Mouse (Mus musculus) left cerebral cortex, postnatal 36 days (tissue): ENCODE data around the gene Lrrc25. TPM values are rescaled to one million over a fixed set of nuclear protein-coding genes. Genes with fewer than 3 reads are reported as not detected.

Experiments
- DNase-seq, 2 experiments: peaks; one replicate each; pipeline ENCODE4 v3.0.0; 2021 to 2022; ENCODE audit warnings: low spot score in 2 of 2, mixed read lengths in 1 of 2
- intact Hi-C: fragments of 180-260 bp; cut with DNase I; formaldehyde crosslinking; loops from one replicate; pipeline ENCODE4 v1.15.1; 2025
- total RNA-seq, 2 experiments: library from RNA; stranded (reverse); gene quantifications; 2 replicates each; pipeline ENCODE4 v1.2.3; 2021

The Lrrc25 gene
- total RNA-seq, 2 experiments from 2014 or later: 0.44 to 1.2 TPM

DNA sequence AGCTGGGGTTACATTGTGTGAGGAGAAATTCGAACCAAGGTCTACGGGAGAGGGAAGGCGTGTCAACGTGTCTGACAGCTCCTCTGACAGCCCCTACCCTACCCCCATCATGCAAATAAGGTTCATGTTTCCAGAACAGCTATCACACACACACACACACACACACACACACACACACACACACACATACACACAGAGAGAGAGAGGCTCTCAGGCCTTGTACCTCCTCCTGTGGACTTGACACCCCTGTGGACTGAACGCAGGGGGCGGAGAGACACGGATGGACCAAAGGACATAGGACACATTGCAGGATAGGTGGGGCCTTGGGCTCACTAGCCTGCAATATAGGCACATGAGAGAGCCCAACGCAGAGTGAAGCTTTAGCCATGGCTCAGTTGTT, 20.9 kb downstream of the Lrrc25 start:
- DNase-seq: no peak
- intact Hi-C loops: no loop called here

DNA sequence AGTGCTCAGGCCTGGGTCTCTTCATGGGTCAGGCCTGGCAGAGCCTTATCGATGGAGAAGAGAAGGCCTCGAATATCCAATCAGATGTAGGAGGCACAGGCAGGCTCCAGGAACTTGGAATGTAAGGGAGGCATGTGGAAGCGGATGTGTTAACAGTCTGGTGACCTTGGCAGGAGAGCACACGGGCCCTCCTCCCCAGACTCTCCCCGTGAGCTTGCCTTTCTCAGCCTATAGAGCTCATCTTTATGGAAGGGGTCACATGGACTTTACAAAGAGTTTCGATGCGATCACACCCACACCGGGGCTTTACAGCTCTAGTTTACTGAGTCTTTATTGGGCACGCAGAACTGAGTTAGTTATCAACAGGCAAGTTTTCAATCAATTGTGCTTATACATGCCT, 22.8 kb downstream of the Lrrc25 start:
- DNase-seq: no peak
- intact Hi-C loops: no loop called here

DNA sequence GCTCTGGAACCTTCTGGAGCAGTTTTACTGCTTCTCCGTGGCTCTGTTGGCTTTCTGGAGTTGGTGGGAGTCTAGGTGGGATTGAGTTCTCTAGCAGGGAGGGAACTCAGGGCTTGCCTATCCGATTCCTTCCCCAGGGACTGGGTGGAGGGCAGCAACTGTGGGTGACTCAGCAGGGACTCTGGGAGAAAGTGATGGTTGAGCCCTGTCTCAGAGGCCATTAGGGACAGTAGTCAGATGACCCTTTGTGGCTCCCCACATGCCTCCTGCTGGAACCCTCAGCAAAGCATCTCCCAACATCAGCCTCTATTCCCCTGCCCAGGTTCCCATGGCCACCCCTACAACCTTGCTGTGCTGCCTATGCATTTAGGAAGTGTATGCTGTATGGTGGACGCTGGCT, 27.1 kb downstream of the Lrrc25 start:
- intact Hi-C loops: no loop called here
- DNase-seq: no peak

DNA sequence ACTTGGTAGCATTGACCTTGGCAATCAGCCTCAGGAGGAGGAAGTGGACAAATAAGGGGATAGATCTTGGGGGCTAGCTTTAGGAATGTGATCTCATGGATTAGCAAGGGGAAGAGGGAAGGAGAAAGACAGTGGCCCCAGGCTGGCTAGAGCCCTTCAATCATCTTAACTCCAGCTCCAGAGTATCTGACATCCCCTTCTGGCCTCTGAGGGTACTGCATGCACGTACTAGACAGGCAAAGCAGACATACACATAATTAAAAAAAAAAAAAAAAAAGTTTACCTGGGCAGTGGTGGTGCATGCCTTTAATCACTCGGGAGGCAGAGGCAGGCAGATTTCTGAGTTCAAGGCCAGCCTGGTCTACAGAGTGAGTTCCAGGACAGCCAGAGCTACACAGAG, 28.1 kb downstream of the Lrrc25 start:
- intact Hi-C loops: no loop called here
- DNase-seq: no peak

DNA sequence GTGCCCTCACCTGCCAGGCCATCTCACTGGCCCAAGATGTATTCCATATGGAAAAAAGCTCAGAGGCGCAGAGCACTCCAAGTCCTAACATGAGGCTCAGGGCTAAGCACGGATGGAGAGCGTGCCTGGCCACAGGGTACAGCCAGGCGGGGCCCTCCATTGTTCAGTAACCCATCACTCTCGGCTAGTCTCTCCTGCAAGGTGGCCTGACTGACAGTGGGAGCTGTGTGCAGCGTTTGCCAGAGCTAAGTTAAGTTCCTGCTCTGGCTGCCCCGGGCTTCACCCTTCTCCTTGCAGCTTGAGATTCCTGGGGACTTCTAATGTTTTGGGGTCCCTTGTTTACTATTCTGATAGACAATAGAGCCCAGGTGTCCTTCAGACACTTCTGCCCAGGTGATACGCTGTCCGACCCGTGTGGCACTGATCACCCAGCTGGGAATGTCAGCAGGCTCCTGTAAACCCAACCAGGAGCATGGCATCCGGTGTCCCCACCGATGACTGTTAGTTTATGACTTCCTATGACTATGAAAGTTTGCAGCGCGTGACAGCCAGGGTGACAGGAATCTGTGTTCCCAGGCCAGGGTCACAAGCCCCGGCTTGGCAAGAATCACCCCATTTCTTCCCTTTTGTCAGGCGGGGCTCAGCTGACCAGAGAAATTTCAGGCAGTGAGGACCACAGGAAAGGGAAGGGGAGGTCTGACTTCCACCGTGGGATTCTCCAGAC, 29.7 kb downstream of the Lrrc25 start:
- no peak for DNase-seq
- intact Hi-C loops: no loop called here

DNA sequence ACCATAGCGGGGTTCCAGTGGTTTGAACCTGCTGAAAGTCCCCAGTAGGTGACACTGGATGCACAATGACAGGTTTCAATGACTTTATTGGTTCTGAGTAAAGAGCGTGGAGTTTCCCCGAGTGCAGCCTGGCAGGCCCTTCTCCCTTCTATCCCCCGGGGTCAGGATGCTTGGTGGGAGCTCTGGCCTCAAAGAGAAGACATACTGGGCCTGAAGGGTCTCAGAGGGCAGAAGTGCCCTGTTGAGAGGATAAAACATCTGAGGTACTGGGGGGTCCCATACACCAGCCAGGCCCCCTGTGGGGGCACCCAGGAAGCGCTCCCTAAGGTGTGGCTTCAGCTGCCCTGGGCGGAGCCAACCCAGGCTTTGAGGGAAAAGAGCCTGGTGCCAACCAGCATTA, 30.4 kb downstream of the Lrrc25 start:
- intact Hi-C loops: no loop called here
- no peak for DNase-seq

DNA sequence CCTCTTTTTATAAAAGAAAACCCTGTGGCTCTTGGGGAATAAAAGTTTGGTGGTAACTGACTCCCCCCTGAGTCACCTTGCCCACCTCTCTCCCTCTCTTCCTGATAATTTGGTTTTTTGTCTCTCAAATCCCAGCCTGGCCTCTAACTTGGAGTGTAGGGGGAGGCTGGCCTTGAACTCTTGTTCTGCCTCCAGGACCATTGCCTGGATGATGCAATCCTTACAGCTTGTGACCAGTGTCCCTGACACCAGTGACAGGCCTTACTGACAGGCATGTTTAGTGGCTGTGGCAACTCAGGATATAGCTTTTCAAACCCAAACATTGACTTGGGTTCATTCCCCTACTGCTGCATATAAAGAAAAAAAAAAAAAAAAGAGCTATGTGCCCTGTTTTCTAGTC, 30.8 kb downstream of the Lrrc25 start:
- intact Hi-C loops: no loop called here
- no peak for DNase-seq

DNA sequence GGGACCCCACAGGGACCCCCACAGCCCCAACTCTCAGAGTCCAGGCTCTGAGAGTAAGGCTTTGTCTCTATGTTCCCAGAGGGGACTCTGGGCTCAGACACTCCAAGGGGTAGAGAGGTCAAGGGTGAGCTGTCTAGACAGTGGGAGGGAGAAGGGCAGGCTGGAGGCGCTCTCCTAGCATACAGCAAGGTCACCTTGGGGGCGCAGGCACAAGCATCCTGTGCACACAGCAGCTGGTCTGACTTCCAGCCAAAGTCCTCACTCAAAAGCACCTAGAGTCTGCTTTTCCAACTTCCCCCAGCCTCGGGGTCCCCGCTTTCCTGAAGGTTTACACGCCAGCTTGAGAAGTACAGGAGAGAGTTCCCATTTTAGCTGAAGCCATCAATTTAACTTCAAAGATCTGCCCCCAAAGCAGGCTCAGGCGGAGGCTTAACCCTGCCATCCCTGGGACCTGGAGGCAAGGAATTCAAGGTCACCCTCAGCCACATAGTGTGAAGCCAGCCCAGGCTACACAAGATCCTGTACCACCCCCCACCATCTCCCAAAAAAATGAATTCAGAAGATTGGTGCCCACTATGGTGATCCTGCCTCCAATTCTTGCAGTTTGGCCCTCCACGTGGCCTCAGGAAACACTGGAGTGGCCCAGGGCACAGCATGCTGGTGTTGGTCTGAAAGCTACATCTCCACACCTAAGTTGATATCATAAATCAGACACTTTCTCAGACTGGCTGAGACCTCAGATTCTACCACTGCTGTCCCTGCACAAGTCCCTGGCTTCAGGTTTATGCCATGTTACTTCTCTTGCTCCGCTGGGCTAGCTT, 31.6 kb downstream of the Lrrc25 start:
- intact Hi-C loops: no loop called here
- no peak for DNase-seq

DNA sequence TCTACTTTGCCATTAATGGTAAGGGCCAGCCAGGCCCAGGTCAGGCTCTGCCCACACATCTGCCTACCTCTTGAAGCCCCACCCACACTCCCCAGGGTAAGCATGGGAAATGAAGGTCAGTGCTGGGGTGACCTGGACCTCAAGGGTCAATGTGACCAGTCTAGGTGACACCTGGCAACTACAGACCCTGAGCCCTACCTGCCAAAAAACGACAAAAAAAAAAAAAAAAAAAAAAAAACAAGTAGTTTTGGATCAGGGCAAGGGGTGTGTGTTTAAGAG, 32.1 kb downstream of the Lrrc25 start:
- DNase-seq: no peak
- intact Hi-C loops: no loop called here

DNA sequence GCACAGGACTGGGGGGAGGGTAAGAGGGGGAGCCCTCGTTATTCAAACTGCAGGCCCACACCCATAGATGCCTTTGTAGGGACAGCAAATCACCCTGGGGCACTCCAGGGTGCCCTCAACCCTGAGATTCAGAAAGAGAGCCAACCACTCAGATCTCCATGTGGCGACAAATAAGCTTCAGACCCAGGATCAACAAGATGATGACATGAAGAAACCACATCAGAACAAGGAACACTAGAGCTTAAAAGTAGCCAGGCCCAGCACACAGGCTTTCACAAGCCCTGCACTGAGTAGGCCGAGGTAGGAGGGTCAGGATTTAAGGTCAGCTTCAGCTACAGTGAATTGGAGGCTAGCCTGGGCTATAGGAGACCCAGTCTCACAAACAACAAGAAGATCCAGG, 33.0 kb downstream of the Lrrc25 start:
- DNase-seq: no peak
- intact Hi-C loops: no loop called here

DNA sequence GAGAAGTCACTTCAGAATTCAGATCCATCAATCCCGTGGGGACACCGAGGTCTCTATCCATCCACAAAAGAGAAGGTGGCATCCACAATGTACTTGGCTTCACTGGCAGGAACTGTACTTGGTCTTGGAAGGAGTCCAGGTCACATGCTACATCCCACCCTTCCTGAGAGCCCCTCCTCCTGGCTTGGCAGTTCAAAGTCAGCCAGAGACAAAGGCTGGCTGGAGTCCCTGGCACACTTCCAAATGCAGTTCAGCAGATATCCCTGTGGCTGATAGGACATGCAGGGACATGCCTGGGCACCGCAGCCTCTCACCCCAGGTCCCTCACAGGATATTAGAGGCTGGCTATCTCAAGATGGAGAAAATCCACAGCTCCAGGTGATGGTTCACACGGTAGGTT, 33.4 kb downstream of the Lrrc25 start:
- DNase-seq: peak in 1 of 2 experiments; percentile 25
- intact Hi-C loops: no loop called here

DNA sequence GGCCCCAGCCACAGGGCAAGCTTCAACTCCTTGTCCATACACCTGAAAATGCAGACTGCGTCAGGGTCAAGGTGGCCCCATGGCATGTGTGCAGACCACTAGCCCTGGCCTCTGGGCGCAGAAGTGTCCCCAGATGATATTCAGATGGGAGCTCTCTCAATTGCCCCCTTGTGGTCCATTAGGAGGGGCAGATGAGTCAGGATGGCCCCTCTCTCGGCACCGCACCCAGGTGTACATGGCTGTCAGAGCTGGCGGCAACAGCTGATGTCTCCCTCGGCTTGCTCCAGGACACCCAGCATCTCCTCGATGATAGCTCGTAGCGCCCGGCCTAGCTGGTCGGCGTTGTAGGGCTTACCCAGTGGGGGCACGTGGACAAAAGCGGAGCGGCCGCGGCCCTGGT, 34.4 kb downstream of the Lrrc25 start:
- DNase-seq: no peak
- intact Hi-C loops: no loop called here

DNA sequence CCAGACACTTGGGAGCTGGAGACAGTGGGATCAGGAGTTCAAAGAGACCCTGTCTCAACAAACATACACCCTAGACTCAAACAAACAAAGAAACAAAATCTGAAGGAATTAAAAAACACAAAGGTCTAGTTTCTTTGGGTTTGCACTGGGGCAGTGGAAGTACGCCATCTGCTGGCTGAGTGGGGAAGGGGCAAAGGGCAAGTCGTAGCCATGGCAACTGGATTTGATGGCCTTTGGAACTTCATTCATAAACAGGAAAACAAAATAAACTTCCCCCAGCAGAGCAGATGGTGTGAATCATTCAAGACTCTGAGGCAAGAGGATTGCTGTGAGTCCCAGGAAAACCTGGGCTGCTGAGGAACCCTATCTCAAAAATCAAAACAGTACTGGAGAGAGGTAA, 37.3 kb downstream of the Lrrc25 start:
- intact Hi-C loops: no loop called here
- no peak for DNase-seq

DNA sequence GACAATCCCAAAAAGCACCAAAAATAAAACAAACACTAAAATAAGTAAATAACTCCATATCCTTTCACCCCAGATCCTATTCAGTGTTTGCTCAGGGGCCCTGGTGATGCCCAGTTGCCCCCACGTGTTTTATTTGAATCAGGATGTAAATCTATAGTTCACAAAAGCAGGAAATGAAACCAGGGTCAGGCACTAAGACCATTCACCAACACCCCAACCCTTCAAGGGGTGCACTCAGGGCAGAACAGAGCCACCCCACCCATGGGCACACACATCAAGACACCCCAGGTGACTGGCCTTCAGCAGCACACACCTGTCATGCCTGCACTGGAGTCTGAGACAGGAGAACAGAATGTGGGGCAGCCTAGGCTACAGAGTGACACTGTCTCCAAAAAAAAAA, 38.2 kb downstream of the Lrrc25 start:
- no peak for DNase-seq
- intact Hi-C loops: no loop called here

DNA sequence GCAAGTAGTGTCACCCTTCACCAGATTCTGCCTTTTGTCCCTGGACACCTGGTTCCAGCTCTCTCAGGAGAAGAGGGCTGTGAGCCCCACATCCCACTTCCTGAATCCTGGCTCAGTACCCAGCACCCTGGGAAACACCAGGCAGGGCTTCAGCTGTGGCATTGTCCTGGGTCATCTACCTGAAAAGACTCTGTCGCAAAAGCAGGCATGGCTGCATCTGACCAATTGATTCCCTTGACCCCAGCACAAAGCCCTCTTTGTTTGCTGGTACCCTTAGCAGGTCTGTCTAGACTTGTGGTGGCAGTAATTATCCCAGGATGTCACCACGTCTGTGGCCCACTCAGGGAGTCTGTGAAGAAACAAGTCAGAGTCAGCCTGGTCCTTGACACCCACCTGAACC, 39.5 kb downstream of the Lrrc25 start:
- intact Hi-C loops: no loop called here

DNA sequence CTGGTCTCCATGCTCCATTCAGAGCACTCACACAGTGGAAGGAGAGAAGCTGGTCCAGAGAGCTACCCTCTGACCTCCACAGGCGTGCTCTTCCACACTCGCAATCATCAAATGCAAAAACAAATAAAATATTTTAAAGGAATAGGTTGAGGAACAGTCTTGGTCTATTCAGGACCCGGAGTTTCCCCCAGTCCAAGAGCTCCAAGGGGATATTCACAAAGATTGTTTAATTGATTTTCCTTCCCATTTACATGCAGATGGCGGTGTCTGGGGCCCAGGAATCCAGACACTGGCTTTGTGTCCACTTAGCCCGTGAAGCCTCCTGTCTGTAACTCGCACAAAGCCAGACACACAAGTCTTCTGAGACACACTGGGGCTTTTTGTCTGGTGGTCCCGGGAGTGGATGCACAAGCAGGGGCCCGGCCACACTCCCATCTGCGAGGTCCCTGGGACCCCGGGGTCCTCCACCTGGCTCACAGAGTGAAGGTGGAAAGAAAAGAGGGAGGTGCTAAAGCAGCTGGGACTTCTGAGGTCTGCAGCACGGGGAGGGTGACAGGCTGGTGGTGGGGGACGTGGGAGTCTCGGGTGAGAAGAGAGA, 40.3 kb downstream of the Lrrc25 start:
- intact Hi-C loops: no loop called here
- no peak for DNase-seq

More for the DNA sequence above, 39.5 kb downstream of the Lrrc25 start:
- DNase-seq: no peak

DNA sequence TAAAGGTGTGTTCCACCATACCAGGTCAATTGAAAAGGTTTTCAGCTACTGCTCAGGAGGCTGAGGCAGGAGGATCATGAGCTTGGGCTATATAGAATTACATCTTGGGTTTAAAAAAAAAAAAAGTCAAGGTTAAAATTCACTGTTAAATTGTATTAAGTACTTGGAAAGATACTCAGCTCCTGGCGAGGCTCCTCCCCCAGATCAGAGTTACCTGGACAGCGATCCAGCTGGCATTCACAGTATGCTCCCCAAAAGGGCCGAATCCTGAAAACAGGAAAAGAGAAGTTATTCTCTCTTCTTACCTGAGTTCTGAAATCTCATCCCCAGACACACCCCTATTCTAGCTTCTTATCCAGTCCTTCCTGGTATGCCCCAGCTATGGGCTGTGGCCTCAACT, 41.3 kb downstream of the Lrrc25 start:
- no peak for DNase-seq
- intact Hi-C loops: no loop called here

DNA sequence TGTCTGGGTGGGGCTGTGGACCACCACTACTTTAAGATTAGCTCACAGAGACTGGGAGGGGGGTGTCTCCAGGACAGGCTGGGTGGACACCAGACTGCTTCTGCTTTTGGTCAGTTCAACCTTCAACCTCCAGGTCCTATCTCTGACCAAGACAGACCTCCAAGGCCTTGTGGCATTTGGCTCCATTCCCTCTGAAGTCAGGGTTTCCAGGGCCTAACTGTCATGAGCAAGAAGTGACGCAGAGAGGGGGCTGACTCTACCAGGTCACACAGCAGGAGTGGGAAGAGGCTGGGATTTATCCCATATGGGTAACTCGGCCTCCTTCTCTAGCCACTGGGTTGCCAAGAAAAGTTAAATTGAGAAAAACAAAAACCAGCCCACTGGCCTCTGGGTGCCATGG, 41.8 kb downstream of the Lrrc25 start:
- intact Hi-C loops: no loop called here

DNA sequence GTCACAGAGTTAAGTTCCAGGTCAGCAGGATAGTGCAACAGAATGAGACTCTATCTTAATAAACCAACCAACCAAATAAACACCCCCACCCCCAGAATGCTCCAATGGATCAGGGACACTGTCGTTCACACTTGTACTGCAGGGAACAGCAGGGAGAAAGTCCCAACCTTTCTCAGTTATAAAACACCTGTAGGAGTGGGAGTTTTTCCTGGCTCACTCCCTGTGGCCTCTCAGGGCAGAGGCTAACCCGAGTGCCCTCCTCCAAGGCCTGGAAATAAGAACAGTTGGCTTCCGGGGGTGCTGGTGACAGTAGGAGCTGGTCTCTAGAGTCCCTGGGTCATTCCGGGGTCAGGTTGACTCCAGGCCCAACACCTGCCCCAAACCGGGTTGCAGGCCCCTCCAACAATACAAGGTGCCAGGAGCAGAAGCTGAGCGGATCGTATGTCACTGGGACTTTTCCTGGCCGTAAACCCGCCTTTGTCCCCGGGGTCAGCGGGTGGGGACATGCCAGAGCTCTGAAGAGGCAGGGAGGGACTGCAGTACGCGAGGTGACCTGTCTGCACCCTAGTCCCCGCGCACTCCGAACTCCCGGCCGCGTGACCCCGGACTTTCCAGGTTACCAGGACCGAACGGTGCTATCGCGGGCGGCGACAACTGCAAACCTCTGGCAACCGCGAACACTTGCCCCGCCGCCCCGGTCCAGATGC, 43.1 kb downstream of the Lrrc25 start:
- intact Hi-C loops: no loop called here
- DNase-seq: peak in 1 of 2 experiments; percentile 36

More for the DNA sequence above, 41.8 kb downstream of the Lrrc25 start:
- no peak for DNase-seq

DNA sequence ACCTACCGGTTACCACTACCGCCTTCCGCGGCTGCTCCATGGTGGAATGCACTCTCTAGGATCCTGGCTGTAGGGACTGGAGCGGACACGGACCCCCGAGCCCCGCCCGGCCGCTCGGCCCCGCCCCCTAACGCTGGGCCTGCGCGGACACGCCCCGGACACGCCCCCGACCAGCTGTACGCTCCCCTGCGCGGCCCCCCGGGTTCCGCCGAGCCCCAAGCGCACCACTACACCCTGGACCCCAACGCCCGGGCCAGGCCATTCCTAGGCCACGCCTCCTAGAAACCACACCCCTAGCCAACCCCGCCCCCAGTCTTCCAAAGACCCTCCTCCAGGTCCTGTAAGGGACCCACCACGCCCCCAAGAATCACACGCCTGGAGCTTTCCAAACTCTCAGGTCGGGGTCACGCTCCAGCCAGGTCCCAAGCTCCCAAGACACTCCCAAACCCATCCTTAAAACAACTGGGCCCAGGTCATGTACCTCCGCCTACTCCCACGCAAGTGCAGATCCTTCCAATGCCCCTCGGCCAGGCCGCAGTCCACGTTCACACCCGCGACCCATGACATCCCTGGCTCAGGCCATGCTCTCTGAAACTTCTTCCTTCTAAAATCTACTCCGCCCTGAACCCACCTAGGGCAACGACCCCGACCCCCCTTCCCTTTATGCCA, 43.8 kb downstream of the Lrrc25 start:
- DNase-seq: peak; percentile 66 to 73
- intact Hi-C loops: loop anchor here (5.0 kb wide), 1 partner anchor 32 kb away; no protein-coding TSS in a partner anchor
